Mouse (Mus musculus) urinary bladder, adult 18-20 months (tissue): ENCODE results near the gene Smok2a.
"Not testable (repeated sequence)": the region's sequence is repeated elsewhere in the genome, so short reads cannot be mapped to it uniquely, and the experiment has no call there.

Source experiments
- DNase-seq, 2 experiments: peaks; one replicate each; pipeline ENCODE4 v3.0.0; 2022; ENCODE audit warnings: low spot score in 2 of 2, mixed read lengths in 2 of 2

The Smok2a gene

GRCm38 (mm10) chr17:13214169-13214568 lies 6.8 kb upstream of the Smok2a start:
- DNase-seq: no peak

- no peak for DNase-seq
Measured at GRCm38 (mm10) chr17:13215595-13215994, 5.4 kb upstream of the Smok2a start.

DNA sequence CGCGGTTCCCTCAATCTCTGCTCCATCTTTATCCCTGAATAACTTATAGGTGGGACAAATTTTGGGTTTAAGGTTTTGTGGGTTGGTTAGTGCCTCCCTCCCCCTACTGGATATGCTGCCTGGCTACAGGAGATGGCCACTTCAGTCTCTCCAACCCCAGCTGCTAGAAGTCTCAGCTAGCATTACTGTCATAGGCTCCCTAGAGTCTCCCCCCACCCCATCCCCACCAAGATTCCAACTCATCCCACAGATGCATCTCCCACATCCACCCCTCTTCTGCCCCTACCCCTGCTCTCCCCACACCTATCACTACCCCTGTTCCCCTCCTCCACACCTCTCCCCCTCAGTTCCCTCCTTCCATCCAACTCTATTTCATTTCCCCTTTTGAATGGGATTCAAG lies 933 bp downstream of the Smok2a start:
- not testable (repeated sequence) for DNase-seq

- not testable (repeated sequence) for DNase-seq
Measured at GRCm38 (mm10) chr17:13229957-13230356, 9.0 kb downstream of the Smok2a start, which contains the start of gene Smok2b. Smok2b (plus strand) TSS chr17:13230257.

DNA sequence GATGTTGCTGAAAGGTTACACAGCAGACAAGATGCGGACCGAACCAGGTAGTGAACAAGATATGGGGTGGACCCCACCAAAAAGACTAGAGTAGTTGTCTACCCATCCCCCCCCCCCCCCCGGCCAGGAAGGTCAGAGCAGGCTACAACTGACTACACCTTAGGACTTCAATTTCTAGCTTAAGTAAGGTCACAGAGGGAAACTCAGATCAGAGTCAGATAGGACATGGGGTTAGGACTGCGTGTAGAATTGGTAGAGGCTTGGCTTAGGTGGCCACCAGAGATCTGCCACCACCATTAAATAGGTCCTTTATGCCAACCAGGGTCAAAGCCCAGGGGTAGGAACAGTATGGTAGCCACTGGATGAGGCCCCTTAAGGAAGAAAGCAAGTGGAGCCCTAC lies 18.5 kb downstream of the Smok2a start:
- not testable (repeated sequence) for DNase-seq

GRCm38 (mm10) chr17:13240807-13241727 lies 20.1 kb downstream of the Smok2a start:
- DNase-seq: not testable (repeated sequence)

- not testable (repeated sequence) for DNase-seq
Measured at GRCm38 (mm10) chr17:13254786-13255185, 33.8 kb downstream of the Smok2a start.
